18 mouse cellular contexts compared by ENCODE assay signal in the genomic region with DNA sequence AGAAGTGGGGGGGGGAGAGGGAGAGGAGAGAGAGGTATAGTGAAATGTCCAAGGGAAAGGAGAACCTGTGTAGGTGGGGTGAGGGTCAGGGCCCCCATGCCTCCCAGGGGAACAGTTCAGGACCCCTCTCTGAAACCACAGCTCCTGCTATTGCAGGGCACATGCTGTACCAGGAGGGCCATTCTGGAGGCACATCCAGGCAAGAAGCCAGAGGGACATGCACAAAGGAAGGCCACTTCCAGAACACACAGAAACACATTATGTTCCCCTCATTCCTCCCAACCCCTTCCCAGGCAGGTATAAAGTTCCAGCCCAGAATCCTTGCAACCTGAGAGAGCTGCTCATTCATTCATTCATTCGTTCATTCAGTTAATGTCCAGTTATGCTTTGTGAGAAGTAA.
"Had no signal": no experiment of that assay in that cellular context is flagged by ENCODE, and none has a peak within 500 bp of the region (broad histone marks: within the 10 kb centered on the region; RNA-seq: fewer than 3 reads in every experiment).

No protein-coding gene starts in this region.

- H3K9me3 ChIP-seq: midbrain, embryonic 10.5 days; midbrain, embryonic 12.5 days; neural tube, embryonic 13.5 days; neural tube, embryonic 15.5 days had no signal

- ATAC-seq: midbrain, embryonic 16.5 days had no signal

- H3K4me3 ChIP-seq: midbrain, embryonic 10.5 days; midbrain, embryonic 12.5 days; myocyte; neural tube, embryonic 13.5 days; neural tube, embryonic 15.5 days had no signal

- H3K27ac ChIP-seq: midbrain, embryonic 10.5 days; midbrain, embryonic 12.5 days; neural tube, embryonic 13.5 days; neural tube, embryonic 15.5 days had no signal

- H3K9ac ChIP-seq: lung, embryonic 14.5 days; midbrain, embryonic 12.5 days; neural tube, embryonic 13.5 days; neural tube, embryonic 15.5 days had no signal

- H3K36me3 ChIP-seq: midbrain, embryonic 10.5 days; midbrain, embryonic 12.5 days; neural tube, embryonic 13.5 days; neural tube, embryonic 15.5 days had no signal

- H3K27me3 ChIP-seq: midbrain, embryonic 12.5 days; neural tube, embryonic 13.5 days; neural tube, embryonic 15.5 days had no signal

- H3K4me2 ChIP-seq: lung, embryonic 14.5 days; midbrain, embryonic 12.5 days; neural tube, embryonic 13.5 days; neural tube, embryonic 15.5 days had no signal

- DNase-seq: lung, adult 18-20 months; lung, postnatal 10 days; lung, postnatal 4 days; midbrain, embryonic 14.5 days; right cerebral cortex, adult 18-20 months; right cerebral cortex, postnatal 25 days; right cerebral cortex, postnatal 4 days; spleen, adult 18-20 months; thymus, adult 18-20 months; thymus, postnatal 14 days; thymus, postnatal 36 days had no signal
